Mouse (Mus musculus): Measurements from ENCODE around the gene 9930111J21Rik1. TPM values are rescaled to one million over a fixed set of nuclear protein-coding genes. Genes with fewer than 3 reads are reported as not detected.
"Not testable (repeated sequence)": the region's sequence is repeated elsewhere in the genome, so short reads cannot be mapped to it uniquely, and the experiment has no call there.

Gene 9930111J21Rik1
- polyA plus RNA-seq, 1 experiment from 2014 or later: 0.59 TPM

- Histone ChIP-seq H3K27me3 (ENCODE audit: control insufficient read depth, insufficient read depth, low read length) (no peaks in the 10 kb centered on the region), H3K4me2 (ENCODE audit: low read length) (no peak overlapping the region), H3K36me3 (ENCODE audit: control insufficient read depth, insufficient read depth, low read length) (no peaks in the 10 kb centered on the region), H3K27ac (replicated peaks in 1 of 2; ENCODE audit: control insufficient read depth in 1 of 2, insufficient read depth in 1 of 2, low read depth in 2 of 2, low read length in 2 of 2) (no peak overlapping the region), H3K4me1 (ENCODE audit: control insufficient read depth in 2 of 2, insufficient read depth in 2 of 2, low read length in 2 of 2) (no peaks in the 10 kb centered on the region), H3K9ac (ENCODE audit: low read length) (no peak overlapping the region), H3K4me3 (ENCODE audit: control insufficient read depth in 1 of 2, insufficient read depth in 1 of 2, low read depth in 1 of 2, low read length in 2 of 2) (no peak overlapping the region), H3K9me3 (ENCODE audit: control insufficient read depth, low read length) (no peaks in the 10 kb centered on the region)
- no peak for ATAC-seq (ENCODE audit: insufficient number of reproducible peaks, insufficient read depth, low FRiP score, low read depth)
- 40% methylated on average over 1 of the region's 1 CpGs for WGBS
Measured at GRCm38 (mm10) chr11:48908459-48908858, 70.7 kb downstream of the 9930111J21Rik1 start.

- no peaks in the 10 kb centered on the region for H3K4me1 ChIP-seq (ENCODE audit: control insufficient read depth in 2 of 2, insufficient read depth in 2 of 2, low read length in 2 of 2)
- no peaks in the 10 kb centered on the region for H3K27me3 ChIP-seq (ENCODE audit: control insufficient read depth, insufficient read depth, low read length)
- no peak within 1 kb of the TSS for H3K27ac ChIP-seq (replicated peaks in 1 of 2; ENCODE audit: control insufficient read depth in 1 of 2, insufficient read depth in 1 of 2, low read depth in 2 of 2, low read length in 2 of 2)
- ATAC-seq (ENCODE audit: insufficient number of reproducible peaks, insufficient read depth, low FRiP score, low read depth): no peak
- no peaks in the 10 kb centered on the region for H3K9me3 ChIP-seq (ENCODE audit: control insufficient read depth, low read length)
- H3K4me3 ChIP-seq (ENCODE audit: control insufficient read depth in 1 of 2, insufficient read depth in 1 of 2, low read depth in 1 of 2, low read length in 2 of 2): no peak within 1 kb of the TSS
- no peak within 1 kb of the TSS for H3K4me2 ChIP-seq (ENCODE audit: low read length)
- WGBS: 57% methylated on average over 2 of the region's 2 CpGs
- H3K36me3 ChIP-seq (ENCODE audit: control insufficient read depth, insufficient read depth, low read length): no peaks in the 10 kb centered on the region
- no peak within 1 kb of the TSS for H3K9ac ChIP-seq (ENCODE audit: low read length)
Measured at GRCm38 (mm10) chr11:48902021-48902420, 77.2 kb downstream of the 9930111J21Rik1 start, which contains the start of gene Gm5431. TSS of gene Gm5431 (minus strand) at chr11:48902214.

- H3K27me3 ChIP-seq (ENCODE audit: control insufficient read depth, insufficient read depth, low read length); H3K4me2 ChIP-seq (ENCODE audit: low read length); H3K9me3 ChIP-seq (ENCODE audit: control insufficient read depth, low read length); H3K9ac ChIP-seq (ENCODE audit: low read length); H3K4me3 ChIP-seq (ENCODE audit: control insufficient read depth in 1 of 2, insufficient read depth in 1 of 2, low read depth in 1 of 2, low read length in 2 of 2); H3K36me3 ChIP-seq (ENCODE audit: control insufficient read depth, insufficient read depth, low read length); H3K4me1 ChIP-seq (ENCODE audit: control insufficient read depth in 2 of 2, insufficient read depth in 2 of 2, low read length in 2 of 2); ATAC-seq (ENCODE audit: insufficient number of reproducible peaks, insufficient read depth, low FRiP score, low read depth); H3K27ac ChIP-seq (replicated peaks in 1 of 2; ENCODE audit: control insufficient read depth in 1 of 2, insufficient read depth in 1 of 2, low read depth in 2 of 2, low read length in 2 of 2): not testable (repeated sequence)
- 68% methylated on average over 1 of the region's 1 CpGs for WGBS
Measured at GRCm38 (mm10) chr11:48901567-48901930, 77.6 kb downstream of the 9930111J21Rik1 start.

GRCm38 (mm10) chr11:48900654-48901566, 78.3 kb downstream of the 9930111J21Rik1 start:
- H3K4me2 ChIP-seq (ENCODE audit: low read length); H3K27me3 ChIP-seq (ENCODE audit: control insufficient read depth, insufficient read depth, low read length); H3K4me3 ChIP-seq (ENCODE audit: control insufficient read depth in 1 of 2, insufficient read depth in 1 of 2, low read depth in 1 of 2, low read length in 2 of 2); H3K27ac ChIP-seq (replicated peaks in 1 of 2; ENCODE audit: control insufficient read depth in 1 of 2, insufficient read depth in 1 of 2, low read depth in 2 of 2, low read length in 2 of 2); H3K4me1 ChIP-seq (ENCODE audit: control insufficient read depth in 2 of 2, insufficient read depth in 2 of 2, low read length in 2 of 2); ATAC-seq (ENCODE audit: insufficient number of reproducible peaks, insufficient read depth, low FRiP score, low read depth); H3K9me3 ChIP-seq (ENCODE audit: control insufficient read depth, low read length); H3K36me3 ChIP-seq (ENCODE audit: control insufficient read depth, insufficient read depth, low read length); H3K9ac ChIP-seq (ENCODE audit: low read length): not testable (repeated sequence)
- WGBS: 70% methylated on average over 6 of the region's 6 CpGs

DNA sequence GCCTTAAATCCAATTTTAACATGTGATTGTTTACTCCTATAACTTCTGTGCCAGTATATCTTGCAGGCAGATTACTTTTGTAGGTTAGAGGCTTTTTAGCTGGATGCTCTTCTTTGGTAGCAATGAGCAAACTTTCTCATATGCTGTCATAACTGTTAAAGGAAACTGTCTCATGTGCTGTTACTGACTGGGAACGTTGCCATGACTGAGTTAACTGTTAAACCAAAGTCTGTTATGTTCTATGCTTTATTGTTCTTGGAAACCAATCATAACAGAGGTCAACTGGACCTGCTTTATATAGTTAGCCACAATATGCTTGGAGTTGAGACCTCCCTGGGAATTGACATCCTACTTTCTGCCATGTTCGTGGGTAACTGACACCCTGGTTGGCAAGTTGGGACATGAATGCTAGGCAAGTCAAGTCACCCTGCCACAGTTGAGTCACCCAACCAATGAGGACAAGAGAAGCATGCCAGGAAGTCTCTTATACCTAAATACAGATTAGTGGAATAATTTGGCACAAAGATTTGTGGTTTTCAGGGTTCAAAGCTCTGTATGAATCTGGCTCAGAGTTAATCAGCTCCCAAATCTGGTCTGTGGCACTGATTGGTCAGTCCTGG, 80.3 kb downstream of the 9930111J21Rik1 start:
- H3K9ac ChIP-seq (ENCODE audit: low read length): no peak overlapping the region
- H3K36me3 ChIP-seq (ENCODE audit: control insufficient read depth, insufficient read depth, low read length): no peaks in the 10 kb centered on the region
- no peak overlapping the region for H3K4me3 ChIP-seq (ENCODE audit: control insufficient read depth in 1 of 2, insufficient read depth in 1 of 2, low read depth in 1 of 2, low read length in 2 of 2)
- 59% methylated on average over 2 of the region's 2 CpGs for WGBS
- H3K27me3 ChIP-seq (ENCODE audit: control insufficient read depth, insufficient read depth, low read length): no peaks in the 10 kb centered on the region
- H3K9me3 ChIP-seq (ENCODE audit: control insufficient read depth, low read length): no peaks in the 10 kb centered on the region
- no peak for ATAC-seq (ENCODE audit: insufficient number of reproducible peaks, insufficient read depth, low FRiP score, low read depth)
- H3K4me1 ChIP-seq (ENCODE audit: control insufficient read depth in 2 of 2, insufficient read depth in 2 of 2, low read length in 2 of 2): no peaks in the 10 kb centered on the region
- H3K4me2 ChIP-seq (ENCODE audit: low read length): no peak overlapping the region
- no peak overlapping the region for H3K27ac ChIP-seq (replicated peaks in 1 of 2; ENCODE audit: control insufficient read depth in 1 of 2, insufficient read depth in 1 of 2, low read depth in 2 of 2, low read length in 2 of 2)

Other genes with a start within 250 kb of the 9930111J21Rik1 start
- gene Rack1, start 179.1 kb downstream of the 9930111J21Rik1 start, polyA plus RNA-seq (2014; fragmentation: Nextera tagmentation; extraction: Ambion mirVana): 462 and 512 TPM in 2 replicates
- 3.2 and 3.8 TPM in 2 replicates for gene Trim41, start 162.0 kb downstream of the 9930111J21Rik1 start, polyA plus RNA-seq (2014; fragmentation: Nextera tagmentation; extraction: Ambion mirVana)
- gene Trim7, start 153.3 kb downstream of the 9930111J21Rik1 start, polyA plus RNA-seq (2014; fragmentation: Nextera tagmentation; extraction: Ambion mirVana): 1.4 and 1.5 TPM in 2 replicates
- gene Gm12184, start 152.7 kb downstream of the 9930111J21Rik1 start, polyA plus RNA-seq (2014; fragmentation: Nextera tagmentation; extraction: Ambion mirVana): 5.7 and 7.0 TPM in 2 replicates
- 10.2 and 11.0 TPM in 2 replicates for gene Irgm1, start 107.7 kb downstream of the 9930111J21Rik1 start, polyA plus RNA-seq (2014; fragmentation: Nextera tagmentation; extraction: Ambion mirVana)
- 0.30 TPM in 1 of 2 replicates, not detected in the other for gene Gm5431, start 77.2 kb downstream of the 9930111J21Rik1 start, polyA plus RNA-seq (2014; fragmentation: Nextera tagmentation; extraction: Ambion mirVana)
- 2.0 and 2.2 TPM in 2 replicates for gene Psme2b, start 33.2 kb downstream of the 9930111J21Rik1 start, polyA plus RNA-seq (2014; fragmentation: Nextera tagmentation; extraction: Ambion mirVana)
- not detected in 2 replicates for gene Olfr56, start 509 bp downstream of the 9930111J21Rik1 start, polyA plus RNA-seq (2014; fragmentation: Nextera tagmentation; extraction: Ambion mirVana)
- not detected in 2 replicates for gene Gm12185, start 12.8 kb upstream of the 9930111J21Rik1 start, polyA plus RNA-seq (2014; fragmentation: Nextera tagmentation; extraction: Ambion mirVana)
- 0.18 TPM in 1 of 2 replicates, not detected in the other for gene Tgtp1, start 14.8 kb upstream of the 9930111J21Rik1 start, polyA plus RNA-seq (2014; fragmentation: Nextera tagmentation; extraction: Ambion mirVana)
- gene 9930111J21Rik2, start 71.8 kb upstream of the 9930111J21Rik1 start, polyA plus RNA-seq (2014; fragmentation: Nextera tagmentation; extraction: Ambion mirVana): 0.26 and 1.00 TPM in 2 replicates
- gene Tgtp2, start 84.8 kb upstream of the 9930111J21Rik1 start, polyA plus RNA-seq (2014; fragmentation: Nextera tagmentation; extraction: Ambion mirVana): 0.09 TPM in 1 of 2 replicates, not detected in the other
- gene Ifi47, start 97.2 kb upstream of the 9930111J21Rik1 start, polyA plus RNA-seq (2014; fragmentation: Nextera tagmentation; extraction: Ambion mirVana): 0.98 and 1.3 TPM in 2 replicates
- not detected in 2 replicates for gene Olfr1396, start 135.5 kb upstream of the 9930111J21Rik1 start, polyA plus RNA-seq (2014; fragmentation: Nextera tagmentation; extraction: Ambion mirVana)
- gene Olfr1395, start 162.9 kb upstream of the 9930111J21Rik1 start, polyA plus RNA-seq (2014; fragmentation: Nextera tagmentation; extraction: Ambion mirVana): not detected in 2 replicates
- not detected in 2 replicates for gene Olfr1394, start 175.0 kb upstream of the 9930111J21Rik1 start, polyA plus RNA-seq (2014; fragmentation: Nextera tagmentation; extraction: Ambion mirVana)
- 4.4 and 5.9 TPM in 2 replicates for gene Btnl9, start 207.8 kb upstream of the 9930111J21Rik1 start, polyA plus RNA-seq (2014; fragmentation: Nextera tagmentation; extraction: Ambion mirVana)
- 30.3 and 32.2 TPM in 2 replicates for gene Zfp62, start 223.9 kb upstream of the 9930111J21Rik1 start, polyA plus RNA-seq (2014; fragmentation: Nextera tagmentation; extraction: Ambion mirVana)

All from heart, embryonic 14.5 days (tissue).